Mouse (Mus musculus): ENCODE results near the gene Hyou1.
"Not testable (repeated sequence)": the region's sequence is repeated elsewhere in the genome, so short reads cannot be mapped to it uniquely, and the experiment has no call there.

Gene Hyou1

GRCm38 (mm10) chr9:44379054-44379834 is at the start of gene Hyou1:
Gene Hyou1, plus strand, starts transcription at chr9:44379490.
- DNase-seq (ENCODE audit: inconsistent age in 2 of 2, low spot score in 1 of 2): peak; percentile 99 to 100

DNA sequence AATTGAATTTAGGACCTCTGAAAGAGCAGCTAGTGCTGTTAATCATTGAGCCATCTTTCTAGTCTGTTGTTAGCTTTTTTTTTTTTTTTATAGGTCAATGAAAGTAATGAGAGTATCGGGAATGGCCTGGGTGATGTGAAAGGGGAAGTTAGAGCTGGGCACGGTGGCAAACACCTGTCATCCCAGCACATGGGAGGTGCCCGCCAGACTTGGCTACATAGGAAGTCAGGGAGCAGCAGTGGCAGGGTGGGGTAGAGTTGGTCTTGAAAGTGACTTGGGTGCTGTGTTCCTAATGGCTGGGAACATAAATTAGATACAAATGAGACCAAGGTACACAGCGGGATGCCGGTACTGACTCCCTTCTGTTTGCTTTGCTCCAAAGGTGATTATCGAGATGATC is 48.6 kb upstream of the Hyou1 start:
- DNase-seq (ENCODE audit: inconsistent age in 2 of 2, low spot score in 1 of 2): no peak

GRCm38 (mm10) chr9:44332918-44333638 is 46.2 kb upstream of the Hyou1 start:
- no peak for DNase-seq (ENCODE audit: inconsistent age in 2 of 2, low spot score in 1 of 2)

DNA sequence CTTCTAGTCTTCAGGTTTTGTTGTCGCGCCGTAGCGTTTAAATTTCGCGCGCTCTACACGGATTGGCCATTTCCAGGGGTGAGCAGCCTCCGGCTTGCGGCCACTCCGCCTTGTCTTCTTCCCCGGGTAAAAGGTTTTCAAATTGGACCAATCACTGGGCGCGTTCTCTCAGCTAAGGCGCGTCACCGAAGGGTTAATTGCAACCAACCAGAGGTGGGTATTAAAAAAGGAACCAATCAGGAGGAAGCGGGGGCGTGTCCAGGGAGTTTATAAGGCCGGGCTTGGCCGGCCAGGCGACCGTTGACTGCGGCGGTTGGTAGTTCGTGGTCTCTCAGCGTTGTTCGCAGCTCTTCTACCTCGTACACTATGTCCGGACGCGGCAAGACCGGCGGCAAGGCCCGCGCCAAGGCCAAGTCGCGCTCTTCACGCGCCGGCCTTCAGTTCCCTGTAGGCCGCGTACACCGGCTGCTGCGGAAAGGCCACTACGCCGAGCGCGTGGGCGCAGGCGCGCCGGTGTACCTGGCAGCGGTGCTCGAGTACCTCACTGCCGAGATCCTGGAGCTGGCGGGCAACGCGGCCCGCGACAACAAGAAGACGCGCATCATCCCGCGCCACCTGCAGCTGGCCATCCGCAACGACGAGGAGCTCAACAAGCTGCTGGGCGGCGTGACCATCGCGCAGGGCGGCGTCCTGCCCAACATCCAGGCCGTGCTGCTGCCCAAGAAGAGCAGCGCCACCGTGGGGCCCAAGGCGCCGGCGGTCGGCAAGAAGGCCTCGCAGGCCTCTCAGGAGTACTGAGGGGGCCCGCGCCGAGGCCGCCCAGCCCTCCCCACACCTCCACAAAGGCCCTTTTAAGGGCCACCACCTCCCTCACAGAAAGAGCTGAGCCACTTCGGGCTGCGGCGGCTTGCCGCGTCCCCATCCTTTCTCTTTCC is 44.6 kb upstream of the Hyou1 start, which contains the start of gene H2afx:
TSS of gene H2afx (plus strand) at position 299 of the 935 bp plus-strand sequence.
- DNase-seq (ENCODE audit: inconsistent age in 2 of 2, low spot score in 1 of 2): peak; percentile 99

DNA sequence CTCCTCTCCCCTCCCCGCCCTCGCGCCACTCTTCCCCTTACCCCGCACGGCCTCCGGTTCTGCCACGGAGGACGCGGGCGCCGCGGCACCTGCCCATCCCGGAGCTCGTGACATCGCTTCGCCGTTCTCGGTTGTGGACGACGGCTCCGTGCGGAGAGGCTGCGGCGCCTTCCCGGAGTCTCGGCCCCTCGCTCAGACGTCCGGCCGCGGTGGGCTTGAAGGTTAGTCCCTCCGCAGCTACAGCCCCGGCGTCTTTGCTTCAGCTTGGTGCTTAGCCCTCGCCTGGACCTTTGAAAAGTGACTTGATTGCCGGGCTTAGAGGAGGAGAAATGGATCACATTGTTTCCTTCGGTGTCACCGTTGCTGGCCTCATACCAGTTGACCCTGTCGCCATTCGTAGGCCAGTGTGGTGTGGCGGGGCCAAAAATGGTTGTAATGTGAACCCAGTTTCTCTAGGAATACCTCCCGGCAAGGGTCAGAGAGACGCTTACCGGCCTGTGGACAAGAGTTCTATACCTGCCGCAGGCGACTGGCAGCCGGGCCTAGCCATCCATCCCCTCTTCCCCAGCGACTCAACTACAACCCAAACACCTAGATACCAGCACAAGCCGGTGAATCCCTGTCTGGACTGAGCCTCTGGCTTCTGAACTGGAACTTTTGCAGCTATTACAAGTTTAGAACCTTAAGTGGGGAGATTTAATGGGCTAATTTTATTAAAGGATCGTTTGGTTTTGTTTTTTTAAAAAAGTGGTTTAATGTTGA is 43.8 kb upstream of the Hyou1 start:
- peak; percentile 61 to 86 for DNase-seq (ENCODE audit: inconsistent age in 2 of 2, low spot score in 1 of 2)

GRCm38 (mm10) chr9:44336093-44336406 is 43.2 kb upstream of the Hyou1 start:
- DNase-seq (ENCODE audit: inconsistent age in 2 of 2, low spot score in 1 of 2): no peak

DNA sequence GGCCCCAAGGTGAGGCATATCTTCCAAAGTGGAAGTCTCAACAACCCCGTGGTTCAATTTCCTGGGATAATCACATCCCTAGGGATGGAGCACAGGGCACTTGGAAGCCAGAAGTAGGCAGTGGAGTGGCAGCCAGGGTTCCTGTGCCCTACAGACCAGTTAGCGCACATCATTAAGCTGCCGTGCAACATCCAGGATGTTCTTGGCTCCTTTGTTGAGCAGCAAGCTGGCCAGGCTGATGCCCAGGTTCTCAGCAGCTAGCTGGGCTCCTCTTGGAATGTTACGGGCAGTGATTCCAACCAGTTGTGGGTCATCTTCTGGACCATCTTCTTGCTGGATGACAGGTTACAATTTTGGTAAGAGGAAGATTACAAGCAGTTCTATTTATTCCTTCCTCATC is 42.8 kb upstream of the Hyou1 start:
- DNase-seq (ENCODE audit: inconsistent age in 2 of 2, low spot score in 1 of 2): not testable (repeated sequence)

- DNase-seq (ENCODE audit: inconsistent age in 2 of 2, low spot score in 1 of 2): no peak
Measured at GRCm38 (mm10) chr9:44336964-44337363, 42.3 kb upstream of the Hyou1 start.

DNA sequence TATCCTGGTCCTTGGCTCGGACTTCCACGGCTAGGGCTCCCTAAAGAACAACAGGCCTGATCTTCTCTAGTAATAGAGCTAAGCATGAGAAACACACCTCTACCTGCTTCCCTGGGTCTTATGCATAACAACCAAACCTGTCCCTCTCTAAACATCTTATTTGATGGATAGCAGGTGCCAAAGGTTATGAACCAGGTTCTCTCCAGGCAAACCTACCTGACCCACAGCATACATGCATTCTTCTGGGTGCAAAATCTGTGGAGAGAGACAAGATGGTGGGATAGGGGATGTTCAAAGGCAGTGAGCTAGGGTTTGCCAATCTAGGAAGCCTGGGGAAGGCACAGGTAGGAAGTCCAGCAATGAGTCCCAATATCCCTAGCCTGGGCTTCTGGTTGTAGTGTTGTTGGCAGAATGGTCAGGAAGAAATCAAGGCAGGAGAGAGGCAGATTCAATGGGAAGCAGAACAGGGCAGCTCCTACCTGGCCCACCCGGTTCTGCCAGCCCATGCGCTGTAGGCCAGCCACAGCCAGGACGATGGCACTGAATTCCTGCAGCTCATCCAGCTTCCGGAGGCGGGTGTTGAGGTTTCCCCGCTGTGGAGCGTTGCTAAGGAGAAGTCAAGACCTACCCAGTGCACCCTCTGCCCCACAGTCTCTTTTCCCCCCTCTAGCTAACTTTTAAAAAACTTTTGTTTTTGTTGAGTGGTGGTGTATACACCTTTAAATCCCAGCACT is 41.7 kb upstream of the Hyou1 start:
- DNase-seq (ENCODE audit: inconsistent age in 2 of 2, low spot score in 1 of 2): no peak

DNA sequence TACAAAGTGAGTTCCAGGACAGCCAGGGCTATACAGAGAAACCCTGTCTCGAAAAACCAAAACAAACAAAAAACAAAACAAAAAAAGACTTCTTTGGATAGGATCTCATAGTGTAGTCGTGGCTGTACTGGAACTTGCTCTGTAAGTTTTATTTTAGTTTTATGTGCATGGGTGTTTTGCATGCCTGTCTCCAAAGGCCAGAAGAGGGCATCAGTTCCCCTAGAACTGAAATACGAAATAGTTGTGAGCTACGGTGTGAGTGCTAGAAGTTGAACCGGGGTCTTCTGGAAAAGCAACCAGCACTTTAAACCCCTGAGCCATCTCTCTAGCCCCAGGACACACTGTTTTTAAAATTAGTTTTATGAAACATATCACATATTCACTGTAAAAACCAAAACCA is 40.7 kb upstream of the Hyou1 start:
- no peak for DNase-seq (ENCODE audit: inconsistent age in 2 of 2, low spot score in 1 of 2)

DNA sequence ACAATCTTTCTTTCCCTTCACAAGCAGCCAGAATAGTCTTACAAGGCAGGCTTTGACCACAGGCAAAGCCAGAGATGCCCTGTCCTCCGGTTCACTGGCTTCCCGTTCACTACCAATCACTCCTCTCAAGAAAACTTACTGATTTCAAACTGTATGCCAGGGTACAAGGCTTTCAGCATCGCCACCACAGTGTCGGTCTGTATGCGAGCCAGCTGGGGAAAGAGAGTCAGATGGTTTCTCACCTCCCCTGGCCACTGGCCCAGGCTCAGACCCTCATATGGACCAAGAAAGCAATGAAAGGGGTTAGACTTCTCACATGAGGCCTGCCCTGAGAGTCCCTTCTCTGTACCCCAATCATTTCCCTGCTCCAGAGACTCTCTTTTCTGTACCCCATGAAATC is 37.8 kb upstream of the Hyou1 start:
- no peak for DNase-seq (ENCODE audit: inconsistent age in 2 of 2, low spot score in 1 of 2)

- no peak for DNase-seq (ENCODE audit: inconsistent age in 2 of 2, low spot score in 1 of 2)
Measured at GRCm38 (mm10) chr9:44342173-44342572, 37.1 kb upstream of the Hyou1 start.

GRCm38 (mm10) chr9:44342605-44343004 is 36.7 kb upstream of the Hyou1 start:
- no peak for DNase-seq (ENCODE audit: inconsistent age in 2 of 2, low spot score in 1 of 2)

DNA sequence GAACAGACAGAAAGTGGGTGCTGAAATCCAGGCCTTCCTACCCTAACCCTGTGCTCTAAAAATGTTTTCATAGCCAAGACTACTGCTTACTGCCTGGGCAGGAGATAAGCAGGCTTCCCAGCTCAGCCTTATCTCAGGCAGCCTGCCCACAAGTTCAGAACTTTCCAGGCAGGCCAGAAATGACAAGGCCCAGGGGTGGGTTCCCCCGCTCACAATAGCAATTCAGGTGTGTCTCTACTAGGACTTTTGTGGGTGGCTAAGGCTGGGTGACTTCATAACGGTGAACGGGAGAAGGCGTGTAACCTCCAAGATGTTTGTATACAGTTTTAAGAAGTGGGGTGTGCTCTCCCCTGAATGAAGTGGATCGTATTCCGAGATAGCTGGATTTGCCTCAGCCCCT is 36.0 kb upstream of the Hyou1 start:
- peak in 1 of 2 experiments; percentile 49 for DNase-seq (ENCODE audit: inconsistent age in 2 of 2, low spot score in 1 of 2)

GRCm38 (mm10) chr9:44343781-44344421 is 35.4 kb upstream of the Hyou1 start, which contains the start of gene Hmbs:
Gene Hmbs, minus strand, starts transcription at chr9:44344228.
- peak; percentile 94 to 98 for DNase-seq (ENCODE audit: inconsistent age in 2 of 2, low spot score in 1 of 2)

DNA sequence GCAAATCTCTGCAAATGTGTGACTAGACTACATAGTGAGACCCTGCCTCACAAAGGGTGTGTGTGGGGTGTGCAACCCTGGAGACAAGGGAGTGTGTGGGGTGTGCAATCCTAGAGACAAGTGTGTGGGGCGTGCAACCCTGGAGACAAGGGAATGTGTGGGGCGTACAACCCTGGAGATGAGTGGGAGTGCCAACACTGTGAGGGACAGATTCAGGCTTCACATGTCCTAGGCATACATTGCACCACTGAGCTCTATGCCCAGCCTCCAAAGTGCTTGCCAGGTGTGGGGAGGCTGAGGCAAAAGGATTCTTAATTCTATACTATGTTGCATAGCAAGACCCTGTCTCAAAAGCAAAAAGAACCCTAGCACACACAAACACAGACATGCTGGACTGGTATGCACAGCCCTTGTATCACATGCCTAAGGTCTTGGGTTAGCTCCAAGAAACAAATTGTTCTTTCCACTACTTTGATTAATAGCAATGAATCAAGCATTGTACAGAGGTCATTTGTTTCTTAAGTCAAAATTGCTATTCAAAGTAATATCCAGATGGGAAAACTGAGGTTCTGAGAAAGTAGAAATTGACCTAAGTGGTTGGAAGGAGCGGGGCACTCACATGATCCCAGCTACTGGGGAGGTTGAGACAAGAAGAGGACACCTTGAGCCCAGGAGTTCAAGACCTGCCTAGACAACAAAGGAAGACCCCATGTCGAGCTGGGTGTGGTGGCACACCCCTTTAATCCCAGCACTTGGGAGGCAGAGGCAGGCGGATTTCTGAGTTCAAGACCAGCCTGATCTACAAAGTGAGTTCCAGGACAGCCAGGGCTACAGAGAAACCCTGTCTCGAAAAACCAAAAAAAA is 33.5 kb upstream of the Hyou1 start:
- peak; percentile 44 to 84 for DNase-seq (ENCODE audit: inconsistent age in 2 of 2, low spot score in 1 of 2)

GRCm38 (mm10) chr9:44347166-44347565 is 32.1 kb upstream of the Hyou1 start:
- DNase-seq (ENCODE audit: inconsistent age in 2 of 2, low spot score in 1 of 2): no peak

DNA sequence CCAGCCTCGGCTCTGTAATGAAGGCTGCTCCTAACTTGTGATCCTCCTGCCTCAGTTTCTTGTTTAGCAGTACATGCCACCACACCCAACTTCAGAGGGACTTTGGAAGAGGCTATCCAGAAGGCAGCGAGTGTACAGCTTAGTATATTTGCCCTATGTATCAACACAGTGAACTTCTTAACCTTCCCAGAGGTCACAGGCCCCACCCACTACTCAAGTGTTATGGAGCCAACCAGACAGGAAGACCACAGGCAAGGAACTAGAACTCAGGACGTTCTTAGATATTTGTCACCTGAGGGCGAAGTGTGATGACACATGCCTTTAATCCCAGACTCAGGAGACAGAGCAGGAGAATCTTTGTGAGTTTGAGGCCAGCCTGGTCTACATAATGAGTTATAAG is 31.7 kb upstream of the Hyou1 start:
- DNase-seq (ENCODE audit: inconsistent age in 2 of 2, low spot score in 1 of 2): no peak

Data from adrenal gland, adult (tissue).